Mouse (Mus musculus) bone marrow macrophage, adult 2 months (primary cell): ENCODE data around the gene Bcl7c. TPM values are rescaled to one million over a fixed set of nuclear protein-coding genes. Genes with fewer than 3 reads are reported as not detected.

ENCODE experiments used
- H3K27ac ChIP-seq: 2 replicates; pipeline ENCODE4 v1.5.1; 2012; ENCODE audit warnings: low read depth, low read length; ENCODE audit not compliant: insufficient read depth
- H3K4me1 ChIP-seq: 2 replicates; pipeline ENCODE4 v1.6.1; 2012; ENCODE audit warnings: low read length; ENCODE audit not compliant: control insufficient read depth, insufficient read depth
- H3K4me3 ChIP-seq: 2 replicates; pipeline ENCODE4 v1.5.1; 2012; ENCODE audit warnings: mild to moderate bottlenecking, low read length, moderate library complexity; ENCODE audit not compliant: insufficient read depth
- CTCF ChIP-seq: IDR thresholded peaks from 2 replicates; pipeline ENCODE4 v1.5.1; 2012; ENCODE audit warnings: low read depth, mild to moderate bottlenecking, low read length, moderate library complexity
- POLR2A ChIP-seq: IDR thresholded peaks from 2 replicates; pipeline ENCODE4 v1.6.1; 2012; ENCODE audit warnings: mild to moderate bottlenecking, low read depth, low read length, borderline replicate concordance
- polyA plus RNA-seq: library from polyadenylated mRNA; stranded (reverse); fragments of >200 nt; gene quantifications from 2 replicates; pipeline ENCODE4 v1.2.4, GENCODE M21; 2012; ENCODE audit not compliant: missing spikeins, insufficient read depth, insufficient read length

The Bcl7c gene
- polyA plus RNA-seq, 1 experiment: 30.4 TPM

GRCm38 (mm10) chr7:127614091-127614490 lies 94.6 kb downstream of the Bcl7c start:
- peaks cover 2% of the 10 kb centered on the region; the same call in 1 of the 2 replicates for H3K4me1 ChIP-seq
- H3K27ac ChIP-seq: no peak overlapping the region
- H3K4me3 ChIP-seq: peak overlapping the region; percentile 61

DNA sequence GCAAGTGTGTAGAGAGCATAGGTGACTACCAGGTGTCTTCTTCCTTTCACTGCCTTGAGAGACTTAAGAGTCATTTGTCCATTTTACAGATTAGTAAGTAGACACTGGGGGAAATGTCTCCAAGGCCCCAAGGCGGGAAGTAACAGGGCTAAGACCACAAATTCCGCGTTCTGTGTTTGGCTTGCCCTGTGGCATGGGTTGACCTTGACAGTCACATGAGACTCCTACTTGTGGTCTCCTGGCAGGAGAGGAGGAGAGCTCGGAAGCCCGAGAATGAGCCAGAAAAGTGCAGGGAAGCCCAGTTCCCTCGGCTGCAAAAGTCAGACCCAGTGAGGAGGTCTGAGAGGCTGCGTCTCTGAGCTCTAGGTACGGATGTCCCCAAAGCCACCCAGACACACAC lies 95.2 kb downstream of the Bcl7c start:
- H3K27ac ChIP-seq: no peak overlapping the region
- H3K4me3 ChIP-seq: no peak overlapping the region
- TF ChIP-seq CTCF (no peak), POLR2A (no peak)

More at GRCm38 (mm10) chr7:127614091-127614490, 94.6 kb downstream of the Bcl7c start:
- TF ChIP-seq CTCF (no peak), POLR2A (no peak)

GRCm38 (mm10) chr7:127611561-127611960 lies 97.2 kb downstream of the Bcl7c start:
- TF ChIP-seq CTCF (no peak), POLR2A (no peak)
- H3K4me1 ChIP-seq: peaks cover 2% of the 10 kb centered on the region; the same call in 1 of the 2 replicates
- H3K4me3 ChIP-seq: no peak overlapping the region
- no peak overlapping the region for H3K27ac ChIP-seq

More for the DNA sequence above, 95.2 kb downstream of the Bcl7c start:
- H3K4me1 ChIP-seq: peaks cover 2% of the 10 kb centered on the region; the same call in 1 of the 2 replicates

Other genes starting within 250 kb of the Bcl7c start
- gene Prr14, start 249.3 kb downstream of the Bcl7c start, polyA plus RNA-seq: 67.4 and 69.0 TPM in 2 replicates
- gene Fbrs, start 229.7 kb downstream of the Bcl7c start, polyA plus RNA-seq: 134 and 147 TPM in 2 replicates
- 56.4 and 58.1 TPM in 2 replicates for gene Srcap, start 196.9 kb downstream of the Bcl7c start, polyA plus RNA-seq
- 4.7 and 6.2 TPM in 2 replicates for gene Gm42715, start 189.3 kb downstream of the Bcl7c start, polyA plus RNA-seq
- gene Tmem265, start 147.5 kb downstream of the Bcl7c start, polyA plus RNA-seq: 3.4 and 10.8 TPM in 2 replicates
- 64.7 and 68.4 TPM in 2 replicates for gene Phkg2, start 135.6 kb downstream of the Bcl7c start, polyA plus RNA-seq
- gene Ccdc189, start 120.3 kb downstream of the Bcl7c start, polyA plus RNA-seq: 2.7 and 2.9 TPM in 2 replicates
- 42.3 and 44.5 TPM in 2 replicates for gene Rnf40, start 120.2 kb downstream of the Bcl7c start, polyA plus RNA-seq
- gene Zfp629, start 93.1 kb downstream of the Bcl7c start, polyA plus RNA-seq: 11.2 and 11.4 TPM in 2 replicates
- not detected in 2 replicates for gene Ctf1, start 3.8 kb upstream of the Bcl7c start, polyA plus RNA-seq
- not detected in 2 replicates for gene Ctf2, start 23.2 kb upstream of the Bcl7c start, polyA plus RNA-seq
- 11.9 and 16.5 TPM in 2 replicates for gene Fbxl19, start 35.6 kb upstream of the Bcl7c start, polyA plus RNA-seq
- 44.2 and 45.8 TPM in 2 replicates for gene Orai3, start 60.9 kb upstream of the Bcl7c start, polyA plus RNA-seq
- 28.2 and 30.1 TPM in 2 replicates for gene Setd1a, start 67.7 kb upstream of the Bcl7c start, polyA plus RNA-seq
- gene Gm49388, start 76.7 kb upstream of the Bcl7c start, polyA plus RNA-seq: not detected in 2 replicates
- 43.4 and 47.9 TPM in 2 replicates for gene Hsd3b7, start 91.7 kb upstream of the Bcl7c start, polyA plus RNA-seq
- gene Stx4a, start 115.4 kb upstream of the Bcl7c start, polyA plus RNA-seq: 152 and 168 TPM in 2 replicates
- gene Stx1b, start 115.6 kb upstream of the Bcl7c start, polyA plus RNA-seq: not detected in 2 replicates
- 14.7 and 16.7 TPM in 2 replicates for gene Zfp646, start 167.3 kb upstream of the Bcl7c start, polyA plus RNA-seq
- gene Zfp668, start 167.9 kb upstream of the Bcl7c start, polyA plus RNA-seq: 8.0 and 9.8 TPM in 2 replicates
- gene Prss53, start 182.0 kb upstream of the Bcl7c start, polyA plus RNA-seq: 0.86 and 1.0 TPM in 2 replicates
- gene Gm21974, start 186.5 kb upstream of the Bcl7c start, polyA plus RNA-seq: not detected in 2 replicates
- gene Vkorc1, start 186.7 kb upstream of the Bcl7c start, polyA plus RNA-seq: 93.3 and 116 TPM in 2 replicates
- gene Bckdk, start 195.1 kb upstream of the Bcl7c start, polyA plus RNA-seq: 50.9 and 73.8 TPM in 2 replicates
- gene Kat8, start 203.6 kb upstream of the Bcl7c start, polyA plus RNA-seq: 23.7 and 29.1 TPM in 2 replicates
- gene Prss8, start 221.2 kb upstream of the Bcl7c start, polyA plus RNA-seq: not detected in 2 replicates
- gene Prss36, start 237.8 kb upstream of the Bcl7c start, polyA plus RNA-seq: 1.7 and 2.6 TPM in 2 replicates